Mouse (Mus musculus) stomach, postnatal 0 days (tissue): ENCODE data around the gene Esrrg. TPM values are rescaled to one million over a fixed set of nuclear protein-coding genes. Genes with fewer than 3 reads are reported as not detected.
A peak's percentile ranks its signal among the peaks of the same experiment; 100 is the strongest.

Source experiments
- ATAC-seq: fragments of 200-750 bp; cut with Nextera tagmentation; 2 replicates; pipeline ENCODE4 v1.8.0; 2017; ENCODE audit not compliant: low FRiP score, low TSS enrichment
- DNase-seq: peaks from one replicate; pipeline ENCODE4 v3.0.0-alpha.2; 2016; ENCODE audit warnings: low spot score
- H3K27ac ChIP-seq: fragments of 300-500 bp; sonication (generic); replicated peaks from 2 replicates; pipeline ENCODE4 v1.5.1; 2014; ENCODE audit warnings: mild to moderate bottlenecking, control low read depth
- H3K27me3 ChIP-seq: fragments of 300-500 bp; sonication (generic); 2 replicates; pipeline ENCODE4 v1.6.1; 2014; ENCODE audit warnings: low read length; ENCODE audit not compliant: control insufficient read depth, insufficient read depth
- H3K36me3 ChIP-seq: fragments of 300-500 bp; sonication (generic); 2 replicates; pipeline ENCODE4 v1.6.1; 2014; ENCODE audit warnings: low read length, mixed read lengths; ENCODE audit not compliant: control insufficient read depth, insufficient read depth
- H3K4me1 ChIP-seq: fragments of 300-500 bp; sonication (generic); replicated peaks from 2 replicates; pipeline ENCODE4 v1.6.1; 2014; ENCODE audit warnings: antibody characterized with exemption; ENCODE audit not compliant: control insufficient read depth, insufficient read depth
- H3K4me2 ChIP-seq: fragments of 300-500 bp; sonication (generic); replicated peaks from 2 replicates; pipeline ENCODE4 v1.6.1; 2014; ENCODE audit warnings: low read depth, mild to moderate bottlenecking, control low read depth, moderate library complexity
- H3K4me3 ChIP-seq: fragments of 300-500 bp; sonication (generic); 2 replicates; pipeline ENCODE4 v1.5.1; 2014; ENCODE audit warnings: low read depth, low read length, control low read depth
- H3K9ac ChIP-seq: fragments of 300-500 bp; sonication (generic); 2 replicates; pipeline ENCODE4 v1.6.1; 2014; ENCODE audit warnings: mild to moderate bottlenecking, low read length, control low read depth, mixed read lengths
- H3K9me3 ChIP-seq: fragments of 300-500 bp; sonication (generic); 2 replicates; pipeline ENCODE4 v1.6.1; 2016; ENCODE audit warnings: low read length; ENCODE audit not compliant: control insufficient read depth
- CTCF ChIP-seq: IDR thresholded peaks from 2 replicates; pipeline ENCODE4 v1.5.1; 2016; ENCODE audit warnings: antibody characterized with exemption, low read depth, mild to moderate bottlenecking, moderate library complexity
- EP300 ChIP-seq: optimal IDR thresholded peaks from 2 replicates; pipeline ENCODE3; 2016; ENCODE audit warnings: antibody characterized with exemption
- WGBS: fragments of 180-500 bp; shearing (Covaris S2); extraction: QIAGEN DNeasy Blood & Tissue Kit; methylation state at CpG from one replicate; pipeline ENCODE4 v1.1.7; 2014; 5-methylcytosine and 5-hydroxymethylcytosine counted together
- polyA plus RNA-seq: library from polyadenylated mRNA; unstranded; fragments of >200 nt; fragmentation: Nextera tagmentation; extraction: Ambion mirVana; gene quantifications from 2 replicates; pipeline ENCODE4 v1.2.1, GENCODE M21; 2015

Gene Esrrg
- polyA plus RNA-seq, 1 experiment from 2014 or later, result 7.4 TPM

- Histone ChIP-seq H3K36me3 (no peaks in the 10 kb centered on the region), H3K4me3 (no peak overlapping the region), H3K4me2 (no peak overlapping the region), H3K27ac (no peak overlapping the region), H3K9ac (no peak overlapping the region), H3K9me3 (no peaks in the 10 kb centered on the region), H3K27me3 (no peaks in the 10 kb centered on the region), H3K4me1 (no peaks in the 10 kb centered on the region)
- TF ChIP-seq CTCF, result no peak
- TF ChIP-seq EP300, result no peak
- ATAC-seq (no peak), DNase-seq (no peak)
- WGBS, result 28% methylated on average over 3 of the region's 3 CpGs
These were observed 293.6 kb downstream of the Esrrg start for GRCm38 (mm10) chr1:187902176-187902575.

DNA sequence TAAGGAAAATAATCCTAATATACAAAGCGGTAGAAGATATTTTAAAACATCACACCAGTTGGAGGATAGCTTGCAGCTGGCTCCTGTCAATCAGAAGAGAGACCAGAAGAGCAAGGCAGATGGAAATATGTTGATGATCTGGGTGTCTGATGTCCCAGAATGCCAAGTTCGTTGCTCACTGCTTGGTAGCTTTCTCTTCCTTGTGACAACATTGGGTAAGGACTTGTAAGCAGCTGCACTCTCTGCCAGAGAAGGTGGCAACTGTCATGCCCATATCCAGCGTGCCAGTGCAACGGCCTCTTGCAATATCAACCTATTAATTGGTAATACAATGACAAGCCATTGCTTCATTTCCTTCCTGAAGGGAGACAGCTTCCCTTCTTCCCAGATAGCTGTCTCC lies 296.1 kb downstream of the Esrrg start:
- ATAC-seq (no peak), DNase-seq (no peak)
- Histone ChIP-seq H3K9me3 (no peaks in the 10 kb centered on the region), H3K36me3 (no peaks in the 10 kb centered on the region), H3K4me2 (no peak overlapping the region), H3K4me3 (no peak overlapping the region), H3K27ac (no peak overlapping the region), H3K4me1 (no peaks in the 10 kb centered on the region), H3K27me3 (no peaks in the 10 kb centered on the region), H3K9ac (no peak overlapping the region)
- WGBS, result 75% methylated on average over 4 of the region's 4 CpGs
- TF ChIP-seq EP300 (no peak), CTCF (no peak)

DNA sequence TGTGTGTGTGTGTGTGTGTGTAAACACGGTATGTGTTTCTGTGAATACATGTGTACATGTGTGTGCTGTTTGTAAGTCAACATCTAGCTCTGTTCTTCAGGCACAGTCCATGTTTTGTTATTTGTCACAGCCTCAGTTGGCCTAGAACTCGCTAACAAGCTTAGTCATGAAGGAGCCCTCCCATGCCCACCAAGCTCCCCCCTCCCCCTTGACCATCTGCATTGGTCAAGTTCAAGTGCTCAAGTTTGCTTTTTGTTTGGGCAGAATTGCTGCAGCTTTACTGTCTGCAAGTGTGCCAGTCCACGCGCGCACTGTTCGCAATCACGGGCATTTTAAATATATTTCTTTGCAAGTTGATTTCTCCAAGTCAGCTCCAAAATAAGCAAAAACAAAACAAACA lies 298.8 kb downstream of the Esrrg start:
- WGBS, result 73% methylated on average over 7 of the region's 7 CpGs
- Histone ChIP-seq H3K36me3 (no peaks in the 10 kb centered on the region), H3K4me3 (no peak overlapping the region), H3K9ac (no peak overlapping the region), H3K27ac (no peak overlapping the region), H3K4me1 (no peaks in the 10 kb centered on the region), H3K4me2 (no peak overlapping the region), H3K27me3 (no peaks in the 10 kb centered on the region), H3K9me3 (no peaks in the 10 kb centered on the region)
- no peak for DNase-seq
- ATAC-seq, result no peak
- TF ChIP-seq EP300 (no peak), CTCF (no peak)

GRCm38 (mm10) chr1:187907871-187908270 lies 299.3 kb downstream of the Esrrg start:
- WGBS, result 9% methylated on average over 3 of the region's 3 CpGs
- no peak overlapping the region for H3K9ac ChIP-seq
- no peak for ATAC-seq

DNA sequence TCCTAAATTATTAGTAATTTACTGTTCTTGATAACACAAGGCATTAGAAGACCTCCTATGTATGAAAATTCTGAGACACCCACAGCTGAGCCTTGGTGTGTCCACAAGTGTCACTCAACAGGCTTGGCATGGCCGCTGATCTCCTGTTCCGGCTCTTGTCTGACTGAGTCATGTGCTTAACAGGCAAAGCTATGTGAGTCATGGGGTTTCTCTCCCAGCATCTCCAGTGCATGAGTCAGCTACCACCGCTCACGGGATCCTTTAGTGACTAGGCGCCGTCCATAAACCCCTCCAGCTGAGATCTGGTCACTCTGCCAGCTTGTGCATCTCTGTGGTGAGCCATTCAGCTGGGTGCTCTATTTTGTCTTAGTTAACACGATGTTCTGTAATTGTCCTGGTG lies 302.1 kb downstream of the Esrrg start:
- ATAC-seq (peak; percentile 75), DNase-seq (peak; percentile 24)
- Histone ChIP-seq H3K9me3 (no peaks in the 10 kb centered on the region), H3K27me3 (no peaks in the 10 kb centered on the region), H3K36me3 (no peaks in the 10 kb centered on the region), H3K4me1 (no peaks in the 10 kb centered on the region), H3K4me3 (no peak overlapping the region), H3K4me2 (no peak overlapping the region), H3K27ac (no peak overlapping the region), H3K9ac (no peak overlapping the region)
- TF ChIP-seq CTCF, result no peak
- TF ChIP-seq EP300, result no peak
- 67% methylated on average over 7 of the region's 7 CpGs for WGBS

More at GRCm38 (mm10) chr1:187907871-187908270, 299.3 kb downstream of the Esrrg start:
- H3K36me3 ChIP-seq, result no peaks in the 10 kb centered on the region
- DNase-seq, result no peak
- H3K4me3 ChIP-seq, result no peak overlapping the region
- H3K9me3 ChIP-seq, result no peaks in the 10 kb centered on the region
- TF ChIP-seq CTCF (no peak), EP300 (no peak)
- no peak overlapping the region for H3K4me2 ChIP-seq
- H3K27ac ChIP-seq, result no peak overlapping the region
- no peaks in the 10 kb centered on the region for H3K4me1 ChIP-seq
- no peaks in the 10 kb centered on the region for H3K27me3 ChIP-seq

DNA sequence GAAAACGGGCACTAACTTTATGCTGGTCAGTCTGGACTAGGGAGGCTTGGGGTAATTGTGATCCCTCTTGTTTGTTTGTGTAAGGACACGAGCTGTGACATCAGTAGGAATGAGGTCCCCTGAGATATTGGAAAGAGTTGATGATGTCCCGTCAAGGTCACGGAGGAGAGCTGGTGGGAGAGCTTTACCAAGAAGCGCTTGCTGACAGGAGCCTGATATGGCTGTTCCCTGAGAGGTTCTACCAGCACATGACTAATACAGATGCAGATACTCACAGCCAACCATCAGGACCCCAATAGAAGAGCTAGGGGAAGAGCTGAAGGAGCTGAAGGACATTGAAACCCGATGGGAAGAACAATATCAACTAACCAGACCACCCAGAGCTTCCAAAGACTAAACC lies 302.6 kb downstream of the Esrrg start:
- Histone ChIP-seq H3K9me3 (no peaks in the 10 kb centered on the region), H3K4me3 (no peak overlapping the region), H3K36me3 (no peaks in the 10 kb centered on the region), H3K4me2 (no peak overlapping the region), H3K27ac (no peak overlapping the region), H3K9ac (no peak overlapping the region), H3K27me3 (no peaks in the 10 kb centered on the region), H3K4me1 (no peaks in the 10 kb centered on the region)
- ATAC-seq (no peak), DNase-seq (no peak)
- 78% methylated on average over 6 of the region's 6 CpGs for WGBS
- TF ChIP-seq EP300 (no peak), CTCF (no peak)
